Mouse (Mus musculus) G1E (cell line): ENCODE measurements around the gene Iqce.

Experiments
- CTCF ChIP-seq: IDR thresholded peaks from 2 replicates; pipeline ENCODE4 v1.5.1; 2012; ENCODE audit warnings: low read depth, low read length, inconsistent platforms, mixed read lengths
- GATA1 ChIP-seq: IDR thresholded peaks from 2 replicates; pipeline ENCODE4 v1.6.1; 2012; ENCODE audit warnings: borderline replicate concordance, low read length, inconsistent platforms, mixed read lengths

GRCm38 (mm10) chr5:140682113-140682512 lies 20.1 kb downstream of the Iqce start:
- TF ChIP-seq CTCF = no peak
- no peak for TF ChIP-seq GATA1
